ENCODE assay signal across 13 mouse cellular contexts in the genomic region with DNA sequence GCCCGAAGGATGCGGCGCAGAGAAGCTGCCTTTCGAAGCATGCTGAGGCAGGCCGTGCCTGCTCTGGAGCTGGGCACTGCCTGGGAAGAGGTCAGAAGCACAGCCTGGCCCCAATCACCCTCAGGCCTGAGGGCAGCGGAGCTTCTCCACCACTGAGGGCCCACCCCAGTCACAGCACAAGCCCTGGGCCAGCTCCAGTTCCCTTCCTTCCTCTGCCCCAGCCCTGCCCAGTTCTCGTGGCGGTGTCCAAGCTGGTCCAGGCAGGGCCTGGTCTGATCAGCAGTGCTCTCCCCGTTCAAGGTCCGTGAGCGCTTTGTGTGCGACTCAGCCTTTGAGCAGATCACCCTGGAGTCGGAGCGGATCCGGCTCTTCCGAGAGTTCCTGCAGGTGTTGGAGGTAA. TPM values are rescaled to one million over a fixed set of nuclear protein-coding genes. Genes with fewer than 3 reads are reported as not detected.
A peak's percentile ranks its signal among the peaks of the same experiment; 100 is the strongest.
DNase-seq lines count a peak whose midpoint lies in the region; ATAC-seq and TF ChIP-seq lines count a peak whose summit lies in the region.
"Had no signal": no experiment of that assay in that cellular context is flagged by ENCODE, and none has a peak within 500 bp of the region (broad histone marks: within the 10 kb centered on the region; RNA-seq: fewer than 3 reads in every experiment).

No protein-coding gene starts in this region.

- no peaks in the 10 kb centered on the region for H3K9me3 ChIP-seq in hindbrain, embryonic 10.5 days
- H3K9me3 ChIP-seq in hindbrain, embryonic 14.5 days (ENCODE audit: control insufficient read depth, low read length), result no peaks in the 10 kb centered on the region
- H3K9me3 ChIP-seq in embryonic facial prominence, embryonic 15.5 days (replicated peaks), result no peaks in the 10 kb centered on the region

- H3K9ac ChIP-seq in hindbrain, embryonic 14.5 days, result no peak overlapping the region
- no peak overlapping the region for H3K9ac ChIP-seq in embryonic facial prominence, embryonic 15.5 days

- H3K27me3 ChIP-seq in hindbrain, embryonic 10.5 days (ENCODE audit: insufficient read depth, poor library complexity, severe bottlenecking), result no peaks in the 10 kb centered on the region
- H3K27me3 ChIP-seq in hindbrain, embryonic 14.5 days (ENCODE audit: control insufficient read depth, insufficient read depth, low read length), result no peaks in the 10 kb centered on the region
- H3K27me3 ChIP-seq in embryonic facial prominence, embryonic 15.5 days, result no peaks in the 10 kb centered on the region
- no peaks in the 10 kb centered on the region for H3K27me3 ChIP-seq in myocyte (ENCODE audit: control insufficient read depth, insufficient read depth, insufficient read length)
- H3K27me3 ChIP-seq: Patski had no signal

- no peak overlapping the region for H3K4me3 ChIP-seq in hindbrain, embryonic 10.5 days
- H3K4me3 ChIP-seq in hindbrain, embryonic 14.5 days (replicated peaks; ENCODE audit: low read length), result no peak overlapping the region
- H3K4me3 ChIP-seq in embryonic facial prominence, embryonic 15.5 days (replicated peaks), result no peak overlapping the region
- H3K4me3 ChIP-seq in myocyte, result no peak overlapping the region
- H3K4me3 ChIP-seq: left cerebral cortex, adult 2 months had no signal

- H3K79me2 ChIP-seq in myocyte (ENCODE audit: control insufficient read depth, insufficient read depth), result no peaks in the 10 kb centered on the region

- DNase-seq in hindbrain, embryonic 10.5 days (ENCODE audit: low spot score), result no peak
- no peak for DNase-seq in hindbrain, embryonic 14.5 days (ENCODE audit: low spot score)
- DNase-seq in lung, adult 18-20 months, result peak; percentile 42 to 61
- DNase-seq in lung, postnatal 14 days, result no peak
- DNase-seq in cerebellum, adult 11 months, result no peak
- DNase-seq: adrenal gland, adult 8-10 months; right cerebral cortex, postnatal 25 days had no signal

- 0 out of 2 replicates have a peak overlapping the region, but pooled peaks have one; percentile 14 for H3K27ac ChIP-seq in hindbrain, embryonic 10.5 days
- no peak overlapping the region for H3K27ac ChIP-seq in hindbrain, embryonic 14.5 days
- no peak overlapping the region for H3K27ac ChIP-seq in embryonic facial prominence, embryonic 15.5 days (replicated peaks)
- H3K27ac ChIP-seq: left cerebral cortex, adult 2 months had no signal

- no peak overlapping the region for H3ac ChIP-seq in myocyte (ENCODE audit: control insufficient read depth, insufficient read length)

- no peak for TF ChIP-seq POLR2A in myocyte (IDR thresholded peaks at IDR 0.05; ENCODE audit: insufficient read length, low read depth)

- H3K4me2 ChIP-seq in hindbrain, embryonic 14.5 days (replicated peaks), result no peak overlapping the region
- no peak overlapping the region for H3K4me2 ChIP-seq in embryonic facial prominence, embryonic 15.5 days (replicated peaks)
- H3K4me2 ChIP-seq in myocyte (ENCODE audit: low read depth), result no peak overlapping the region

- WGBS in hindbrain, embryonic 10.5 days, result 92% methylated on average over 16 of the region's 16 CpGs
- WGBS in hindbrain, embryonic 14.5 days, result 92% methylated on average over 16 of the region's 16 CpGs
- WGBS in embryonic facial prominence, embryonic 15.5 days, result 85% methylated on average over 16 of the region's 16 CpGs

- peaks cover 11% of the 10 kb centered on the region; the same call in 1 of the 2 replicates for H3K4me1 ChIP-seq in hindbrain, embryonic 10.5 days (replicated peaks)
- H3K4me1 ChIP-seq in hindbrain, embryonic 14.5 days (replicated peaks; ENCODE audit: control insufficient read depth, insufficient read depth, low read length), result no peaks in the 10 kb centered on the region
- H3K4me1 ChIP-seq in embryonic facial prominence, embryonic 15.5 days, result peaks cover 7% of the 10 kb centered on the region

- no peak for ATAC-seq in hindbrain, embryonic 14.5 days (ENCODE audit: low FRiP score)
- ATAC-seq in embryonic facial prominence, embryonic 15.5 days (ENCODE audit: insufficient number of reproducible peaks, low FRiP score, low TSS enrichment, low read depth), result 0 out of 2 replicates have a peak, but pooled peaks have one; percentile 6
- ATAC-seq: CD4-positive, CD25-positive, alpha-beta regulatory T cell, adult 4 months; Patski had no signal

- peaks cover 99% of the 10 kb centered on the region for H3K36me3 ChIP-seq in hindbrain, embryonic 10.5 days
- H3K36me3 ChIP-seq in hindbrain, embryonic 14.5 days (replicated peaks; ENCODE audit: control insufficient read depth, insufficient read depth), result peaks cover 99% of the 10 kb centered on the region
- peaks cover 89% of the 10 kb centered on the region for H3K36me3 ChIP-seq in embryonic facial prominence, embryonic 15.5 days
- H3K36me3 ChIP-seq in myocyte (ENCODE audit: control insufficient read depth, insufficient read depth), result peaks cover 73% of the 10 kb centered on the region

TF ChIP-seq in myocyte, 11 proteins besides CTCF, POLR2A, EP300 and RAD21:
- TF ChIP-seq MYOD1 (IDR thresholded peaks at IDR 0.05; ENCODE audit: control insufficient read depth in 1 of 3, insufficient read length in 2 of 3, low read depth in 2 of 3) (no peak), POLR2AphosphoS2 (IDR thresholded peaks at IDR 0.05; ENCODE audit: insufficient read length, low read depth) (peak; percentile 86)

RNA-seq across cellular contexts. Expression of a gene that starts 19.2 kb away (rescaled TPM):
- 0.20 and 0.27 TPM in 2 replicates for polyA plus RNA-seq in hindbrain, embryonic 10.5 days (2016; fragmentation: Nextera tagmentation; extraction: Ambion mirVana)
- polyA plus RNA-seq in hindbrain, embryonic 14.5 days (2014; fragmentation: Nextera tagmentation; extraction: Ambion mirVana), result 0.39 and 0.81 TPM in 2 replicates
- 0.14 and 0.27 TPM in 2 replicates for polyA plus RNA-seq in embryonic facial prominence, embryonic 15.5 days (2015; fragmentation: Nextera tagmentation; extraction: Ambion mirVana)
- polyA plus RNA-seq in myocyte (2012; fragmentation: generic; extraction: Trizol), result 0.06 TPM
- polyA plus RNA-seq: liver, adult 2 months had no signal

RNA-seq across cellular contexts. Expression of a gene that starts 20.0 kb away (rescaled TPM):
- polyA plus RNA-seq in hindbrain, embryonic 10.5 days (2016; fragmentation: Nextera tagmentation; extraction: Ambion mirVana), result 61.1 and 63.3 TPM in 2 replicates
- 84.7 and 89.6 TPM in 2 replicates for polyA plus RNA-seq in hindbrain, embryonic 14.5 days (2014; fragmentation: Nextera tagmentation; extraction: Ambion mirVana)
- polyA plus RNA-seq in embryonic facial prominence, embryonic 15.5 days (2015; fragmentation: Nextera tagmentation; extraction: Ambion mirVana), result 57.5 and 64.2 TPM in 2 replicates
- 59.7 TPM for polyA plus RNA-seq in myocyte (2012; fragmentation: generic; extraction: Trizol)

RNA-seq across cellular contexts. Expression of a gene that starts 55.4 kb away (rescaled TPM):
- polyA plus RNA-seq in hindbrain, embryonic 10.5 days (2016; fragmentation: Nextera tagmentation; extraction: Ambion mirVana), result 10.7 and 14.6 TPM in 2 replicates
- 9.0 and 9.2 TPM in 2 replicates for polyA plus RNA-seq in hindbrain, embryonic 14.5 days (2014; fragmentation: Nextera tagmentation; extraction: Ambion mirVana)
- polyA plus RNA-seq in embryonic facial prominence, embryonic 15.5 days (2015; fragmentation: Nextera tagmentation; extraction: Ambion mirVana), result 28.3 and 28.9 TPM in 2 replicates
- polyA plus RNA-seq in myocyte (2012; fragmentation: generic; extraction: Trizol), result 62.6 TPM

Comparison
In these comparisons a context has a peak if more than half of its experiments do, and no peak if none do; other contexts are left out.
1. DNase-seq: peak in lung, adult 18-20 months (2 of 2); none in hindbrain, embryonic 10.5 days (single experiment), hindbrain, embryonic 14.5 days (single experiment), lung, postnatal 14 days (single experiment) and cerebellum, adult 11 months (single experiment).